Mouse (Mus musculus) mesoderm, embryonic 11.5 days (tissue): ENCODE data around the gene Dlgap1.

Experiments used
- DNase-seq: peaks from one replicate; pipeline ENCODE4 v3.0.0-alpha.2; 2012; ENCODE audit warnings: low read depth, low spot score

Dlgap1 gene

DNA sequence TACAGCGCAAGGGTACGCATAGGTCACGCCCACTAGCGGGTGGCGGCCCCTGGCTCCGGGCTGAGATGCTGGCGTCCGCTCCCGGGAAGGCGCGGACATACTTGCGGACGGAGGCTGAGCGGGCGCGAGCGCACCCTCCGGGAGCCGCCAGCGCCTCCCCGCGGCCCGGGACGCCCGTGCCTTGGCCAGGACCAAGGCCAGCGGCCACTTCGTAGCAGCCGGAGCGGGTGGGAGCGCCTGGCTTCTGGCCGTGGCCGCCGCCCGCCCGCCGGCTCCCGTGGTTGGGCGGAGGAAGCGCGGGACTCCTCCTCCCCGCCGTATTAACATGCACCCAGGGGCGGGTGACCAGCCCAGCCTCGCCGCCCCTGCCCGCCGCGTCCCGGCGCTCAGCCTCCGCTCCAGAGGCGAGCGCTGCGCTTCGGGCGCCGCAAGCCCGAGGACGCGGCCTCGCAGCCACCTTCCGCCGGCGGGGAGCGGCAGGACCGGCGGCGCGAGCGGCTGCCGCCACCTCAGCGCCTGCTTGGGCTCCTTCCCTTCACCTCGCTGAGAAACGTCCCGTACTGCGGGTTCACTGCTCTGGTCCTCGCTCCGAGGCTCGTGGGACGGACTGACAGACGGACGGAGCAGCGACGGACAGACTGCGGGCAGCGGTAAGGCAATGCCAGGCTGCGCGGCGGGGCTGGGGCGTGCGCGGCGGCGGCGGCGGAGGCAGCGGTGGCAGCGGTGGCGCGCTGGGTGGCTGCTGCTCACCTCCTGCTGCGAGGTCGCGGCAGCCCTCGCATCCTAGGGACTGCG is at the start of gene Dlgap1:
Dlgap1 (plus strand) TSS at position 53 of the 795 bp plus-strand sequence.
- peak; percentile 81 for DNase-seq

- no peak for DNase-seq
Observed at GRCm38 (mm10) chr17:69954936-69955335, 13.9 kb upstream of the Dlgap1 start.

- DNase-seq, result peak; percentile 34
Observed at GRCm38 (mm10) chr17:69969816-69970750, 1.2 kb downstream of the Dlgap1 start.

GRCm38 (mm10) chr17:69973081-69973480 is 4.2 kb downstream of the Dlgap1 start:
- no peak for DNase-seq

GRCm38 (mm10) chr17:69973991-69974390 is 5.1 kb downstream of the Dlgap1 start:
- DNase-seq, result no peak

DNA sequence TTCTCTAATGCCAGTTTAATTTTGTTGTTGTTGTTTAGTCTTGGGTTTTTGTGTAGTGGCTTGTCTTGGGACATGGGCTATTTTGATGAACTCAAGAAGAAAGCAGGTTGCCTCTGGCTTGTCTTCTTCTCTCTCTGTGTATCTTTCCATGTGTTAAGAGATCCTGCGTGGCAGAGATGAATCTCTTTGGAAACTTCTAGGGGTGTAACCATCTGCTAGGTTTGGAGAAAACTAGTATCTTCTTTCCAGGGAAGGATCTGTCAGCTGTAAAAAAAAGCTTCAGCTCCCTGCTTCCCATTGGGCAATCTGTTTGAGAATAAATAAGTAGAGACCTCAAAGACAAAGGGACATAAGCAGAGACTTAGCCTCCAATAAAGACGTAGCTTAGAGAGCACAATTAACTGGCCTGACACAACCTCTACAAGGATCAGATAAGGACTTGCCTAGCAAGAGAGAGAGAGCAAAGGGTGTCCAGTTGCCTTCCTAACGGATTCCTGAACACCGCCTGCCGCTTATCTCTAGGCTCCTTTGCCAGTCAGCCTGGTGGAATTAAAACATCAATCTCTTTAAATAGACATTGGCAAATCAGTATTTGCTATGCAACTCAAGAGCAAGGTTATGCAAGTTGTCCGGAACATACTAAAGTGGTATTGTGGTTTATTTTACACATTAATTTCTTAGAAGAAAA is 13.5 kb downstream of the Dlgap1 start:
- no peak for DNase-seq

DNA sequence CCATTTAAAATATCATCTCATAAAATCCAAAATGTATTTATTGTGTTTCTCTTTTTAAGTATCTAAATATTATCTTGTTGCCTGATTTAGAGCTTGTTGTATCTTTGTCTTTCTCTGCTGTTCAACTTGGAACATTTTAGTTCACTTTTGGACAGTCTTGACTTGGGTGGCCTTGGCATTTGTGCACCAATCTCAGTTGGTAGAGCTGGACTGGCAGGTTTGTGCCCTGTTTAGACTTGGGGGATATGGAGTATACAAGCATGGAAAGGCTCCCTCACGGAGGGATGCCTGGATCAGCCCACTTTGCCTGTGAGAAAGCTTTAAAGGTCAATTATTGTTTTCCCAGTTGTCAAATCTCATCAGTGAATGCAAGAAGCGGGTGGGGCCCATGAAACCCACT is 27.5 kb downstream of the Dlgap1 start:
- no peak for DNase-seq

DNA sequence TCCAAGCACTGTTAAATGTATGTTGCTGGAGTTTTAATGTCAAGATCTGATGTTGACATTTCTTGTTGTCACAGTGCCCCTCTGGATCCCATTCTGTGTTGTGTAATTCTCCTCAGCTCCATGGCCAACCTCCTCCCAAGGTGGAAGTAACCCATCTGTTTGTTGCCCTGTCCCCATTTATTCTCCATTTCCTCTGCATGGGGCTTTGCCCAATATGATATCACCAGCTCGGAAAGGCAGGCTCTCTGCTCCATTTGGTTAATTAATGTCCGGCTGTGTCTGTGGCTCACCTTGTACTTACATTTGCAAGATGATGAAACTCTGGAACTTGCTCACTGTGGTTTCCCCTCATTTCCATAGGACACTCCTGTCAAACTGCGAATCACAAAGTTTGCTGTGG is 33.2 kb downstream of the Dlgap1 start:
- DNase-seq, result no peak

DNA sequence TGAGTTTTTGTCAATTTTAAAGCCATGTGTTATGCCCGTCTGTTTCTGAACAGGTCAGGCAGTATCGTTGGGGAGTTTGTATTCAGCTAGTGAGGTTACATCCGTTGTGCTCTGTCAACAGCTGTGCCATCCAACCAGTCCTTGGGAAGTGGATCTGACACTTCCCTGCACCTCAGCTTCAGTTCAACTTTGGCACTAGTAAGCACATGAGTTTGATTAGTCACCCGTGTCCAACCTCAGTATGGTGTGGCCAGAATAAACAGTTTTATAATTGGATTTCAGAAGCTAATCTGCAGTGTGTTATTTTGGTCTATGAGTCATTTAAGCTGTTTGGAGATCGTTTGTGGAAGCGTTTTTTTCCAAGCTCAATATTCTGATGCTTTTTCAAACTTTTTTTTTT is 35.8 kb downstream of the Dlgap1 start:
- DNase-seq, result no peak

DNA sequence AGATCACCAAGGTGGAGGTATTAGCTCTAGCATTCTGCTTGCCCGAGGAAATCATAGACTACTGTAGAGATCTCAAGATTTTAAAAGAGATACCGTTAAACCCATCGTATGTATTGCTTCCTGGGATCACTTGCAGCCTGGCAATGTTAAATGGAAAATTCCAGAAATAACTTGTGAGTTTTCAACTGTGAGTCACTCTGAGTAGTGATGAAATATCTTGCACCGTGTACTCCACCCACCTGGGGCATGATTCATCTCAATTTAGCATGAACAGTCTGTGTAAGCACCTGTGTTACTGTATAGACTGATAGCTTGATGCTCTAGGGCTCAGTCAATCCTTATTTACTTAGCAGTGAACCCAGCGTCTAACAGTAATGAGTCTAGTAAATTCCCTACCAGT is 38.7 kb downstream of the Dlgap1 start:
- no peak for DNase-seq

DNA sequence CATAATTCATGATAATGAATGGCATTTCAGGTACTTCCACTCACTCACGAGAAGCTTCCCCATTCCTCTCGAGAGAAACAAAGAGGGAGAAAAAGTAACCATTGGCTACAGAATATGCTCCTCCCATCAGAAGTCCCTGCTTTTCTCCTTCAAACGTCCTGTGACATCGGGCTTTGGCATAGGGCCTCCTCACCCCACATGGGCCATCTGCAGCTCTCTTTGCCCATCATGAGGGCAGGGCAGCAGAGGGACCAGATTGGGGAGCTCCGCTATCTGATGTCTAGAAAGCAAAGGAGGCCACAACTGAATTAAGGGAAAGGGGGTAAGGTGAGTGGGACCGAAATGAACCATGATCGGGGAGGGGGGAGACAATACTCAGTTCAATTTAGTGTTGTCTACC is 47.6 kb downstream of the Dlgap1 start:
- no peak for DNase-seq

DNA sequence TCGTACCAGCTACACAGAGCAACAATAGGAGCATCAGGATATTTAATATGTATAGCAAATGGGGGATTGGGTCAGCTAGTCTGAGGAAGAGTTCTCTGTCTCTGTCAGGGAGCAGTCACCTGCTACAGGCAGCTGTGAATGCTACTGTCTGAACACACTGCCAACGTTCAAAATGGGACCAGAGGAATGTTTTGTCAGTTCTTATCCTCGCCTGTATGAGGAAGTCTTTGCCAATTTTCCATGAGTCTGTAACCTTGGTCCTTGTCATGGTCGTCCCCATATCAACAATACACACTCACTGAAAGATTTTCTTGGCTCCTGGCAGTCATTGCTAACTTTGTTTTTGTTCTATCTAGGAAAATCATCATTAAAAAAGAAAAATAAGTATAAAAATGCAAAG is 51.5 kb downstream of the Dlgap1 start:
- DNase-seq, result no peak

DNA sequence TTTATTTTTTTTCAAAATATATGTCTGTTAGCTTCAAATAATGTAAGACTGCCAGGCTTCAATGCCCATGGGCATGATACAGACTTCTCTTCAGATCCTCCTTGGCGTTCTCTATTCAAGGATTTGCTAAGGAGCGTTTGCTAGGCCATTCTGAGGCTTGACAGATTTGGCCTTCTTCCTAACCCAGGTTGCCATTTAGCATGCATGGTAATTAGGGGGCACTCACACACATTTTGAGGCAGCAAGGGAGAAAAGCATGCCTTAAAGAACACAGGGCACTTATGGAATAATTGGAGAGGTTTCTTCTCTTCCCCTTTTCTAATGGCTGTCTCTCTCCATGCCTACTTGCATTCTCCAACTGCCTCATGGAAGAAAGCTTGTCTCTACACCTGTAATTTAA is 53.7 kb downstream of the Dlgap1 start:
- no peak for DNase-seq

GRCm38 (mm10) chr17:70034862-70035261 is 66.0 kb downstream of the Dlgap1 start:
- no peak for DNase-seq

GRCm38 (mm10) chr17:70040751-70041430 is 72.0 kb downstream of the Dlgap1 start:
- no peak for DNase-seq

DNA sequence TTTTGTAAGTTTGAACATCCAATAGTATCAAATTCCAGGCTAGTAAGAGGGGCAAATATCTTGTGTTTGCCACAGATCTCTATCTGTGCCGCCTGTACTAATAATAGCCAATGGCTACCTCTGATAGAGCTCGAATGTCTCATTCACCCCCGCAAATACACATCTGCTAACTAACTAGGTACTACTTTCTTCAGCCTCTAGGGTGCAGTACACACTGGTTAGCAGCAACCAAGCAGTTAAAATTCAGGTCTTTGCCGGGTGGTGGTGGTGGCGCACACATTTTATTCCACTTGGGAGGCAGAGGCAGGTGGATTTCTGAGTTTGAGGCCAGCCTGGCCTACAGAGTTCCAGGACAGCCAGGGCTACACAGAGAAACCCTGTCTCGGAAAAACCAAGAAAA is 99.4 kb downstream of the Dlgap1 start:
- DNase-seq, result no peak

- no peak for DNase-seq
Observed at GRCm38 (mm10) chr17:70072066-70072465, 103.2 kb downstream of the Dlgap1 start.

DNA sequence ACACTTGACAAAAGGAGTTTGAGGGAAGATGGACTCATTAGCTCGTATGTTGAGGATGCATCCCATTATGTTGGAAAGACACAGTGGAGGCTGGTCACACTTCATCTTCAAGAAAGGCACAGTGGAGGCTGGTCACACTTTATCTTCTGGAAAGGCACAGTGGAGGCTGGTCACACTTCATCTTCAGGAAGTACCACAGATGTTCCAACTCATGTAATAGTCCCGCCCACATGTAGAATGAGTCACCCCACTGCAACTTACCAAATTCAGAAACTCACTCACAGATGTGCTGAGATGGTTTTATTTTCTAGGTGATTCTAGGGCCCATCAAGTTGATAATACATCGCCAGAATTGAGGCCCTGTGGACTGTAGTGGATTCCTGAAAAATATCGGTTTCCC is 119.3 kb downstream of the Dlgap1 start:
- no peak for DNase-seq

DNA sequence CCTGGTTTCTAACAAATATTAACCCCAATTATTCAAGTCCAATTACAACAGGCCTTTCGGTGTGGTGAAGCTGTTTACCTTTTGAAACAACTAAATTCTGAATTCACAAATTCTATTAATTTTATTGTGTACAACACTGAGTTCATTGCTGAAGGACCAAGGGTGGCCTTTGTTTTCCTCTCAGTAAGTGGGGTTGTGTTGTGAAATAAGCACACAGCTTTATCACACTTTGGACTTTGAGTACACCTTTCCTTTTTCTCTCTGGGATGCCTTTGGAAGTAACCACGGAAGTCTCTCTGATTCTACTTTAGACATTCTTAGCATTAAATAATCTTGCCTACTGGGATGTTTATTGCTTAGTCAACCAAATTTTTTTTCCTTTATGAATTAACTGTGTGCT is 121.9 kb downstream of the Dlgap1 start:
- DNase-seq, result no peak

DNA sequence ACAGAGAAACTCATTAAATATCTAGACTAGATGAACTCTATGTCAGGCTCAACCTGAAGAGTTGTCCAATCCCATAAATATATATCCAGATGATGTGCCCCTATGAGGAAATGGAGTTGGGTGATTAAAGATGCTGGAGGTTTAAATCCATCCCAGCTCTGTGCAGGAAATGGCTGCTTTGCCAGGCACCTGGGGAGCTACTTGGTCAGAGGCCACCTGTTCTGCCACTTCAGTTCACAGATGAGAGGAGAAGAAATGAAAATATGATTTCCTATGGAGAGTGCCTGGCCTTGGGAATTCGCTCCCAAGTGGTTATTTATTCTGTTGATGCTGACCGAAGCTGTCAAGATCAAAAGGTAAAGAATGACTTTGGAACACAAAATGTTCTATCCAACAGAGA is 160.3 kb downstream of the Dlgap1 start:
- DNase-seq, result no peak

- no peak for DNase-seq
Observed at GRCm38 (mm10) chr17:70169831-70170230, 201.0 kb downstream of the Dlgap1 start.
